Mouse (Mus musculus) megakaryocyte-erythroid progenitor cell, adult 5-6 weeks (primary cell): ENCODE measurements around the gene Riiad1. TPM values are rescaled to one million over a fixed set of nuclear protein-coding genes. Genes with fewer than 3 reads are reported as not detected.
A peak's percentile ranks its signal among the peaks of the same experiment; 100 is the strongest.

Source experiments
- ATAC-seq: replicated peaks from 2 replicates; pipeline ENCODE4 v1.8.0; 2016; ENCODE audit warnings: mild to moderate bottlenecking, inconsistent platforms; ENCODE audit not compliant: severe bottlenecking, poor library complexity, low FRiP score, low TSS enrichment
- total RNA-seq, 2 experiments: library from RNA; stranded (forward) in 1 of 2; stranded (reverse) in 1 of 2; fragments of 200-1000, 215-1000 nt in 1 of 2; fragments of >200 nt in 1 of 2; fragmentation: Nextera tagmentation in 1 of 2; gene quantifications; 2 replicates each; pipeline ENCODE4 v1.2.3; 2014 to 2017

Gene Riiad1
- total RNA-seq (2014; fragmentation: Nextera tagmentation) (3.9 TPM in 1 of 2 replicates, not detected in the other), total RNA-seq (2017) (not detected in 2 replicates)

GRCm38 (mm10) chr3:94480291-94480884 lies at the start of gene Riiad1:
Gene Riiad1, minus strand, starts transcription at chr3:94480341.
- no peak for ATAC-seq

GRCm38 (mm10) chr3:94526731-94527130 lies 46.6 kb upstream of the Riiad1 start:
- ATAC-seq: no peak

- ATAC-seq: no peak
Measured at GRCm38 (mm10) chr3:94506664-94507063, 26.5 kb upstream of the Riiad1 start.

GRCm38 (mm10) chr3:94502243-94502642 lies 22.1 kb upstream of the Riiad1 start:
- ATAC-seq: peak; percentile 77

- no peak for ATAC-seq
Measured at GRCm38 (mm10) chr3:94497162-94497561, 17.0 kb upstream of the Riiad1 start.

GRCm38 (mm10) chr3:94487581-94487980 lies 7.4 kb upstream of the Riiad1 start:
- no peak for ATAC-seq

- no peak for ATAC-seq
Measured at GRCm38 (mm10) chr3:94485922-94486321, 5.8 kb upstream of the Riiad1 start.

GRCm38 (mm10) chr3:94483790-94484439 lies 3.8 kb upstream of the Riiad1 start:
- ATAC-seq: no peak

- no peak for ATAC-seq
Measured at GRCm38 (mm10) chr3:94482764-94483385, 2.7 kb upstream of the Riiad1 start.

GRCm38 (mm10) chr3:94481429-94481828 lies 1.3 kb upstream of the Riiad1 start:
- no peak for ATAC-seq

- ATAC-seq: no peak
Measured at GRCm38 (mm10) chr3:94479564-94479963, 577 bp downstream of the Riiad1 start.

- no peak for ATAC-seq
Measured at GRCm38 (mm10) chr3:94478591-94479169, 1.5 kb downstream of the Riiad1 start.

GRCm38 (mm10) chr3:94477981-94478422 lies 2.1 kb downstream of the Riiad1 start, which contains the start of gene Celf3:
Gene Celf3, plus strand, starts transcription at chr3:94478295.
- peak; percentile 80 for ATAC-seq

GRCm38 (mm10) chr3:94477444-94477843 lies 2.7 kb downstream of the Riiad1 start:
- no peak for ATAC-seq

GRCm38 (mm10) chr3:94476301-94477035 lies 3.7 kb downstream of the Riiad1 start:
- no peak for ATAC-seq

- ATAC-seq: no peak
Measured at GRCm38 (mm10) chr3:94473567-94474232, 6.4 kb downstream of the Riiad1 start.

- no peak for ATAC-seq
Measured at GRCm38 (mm10) chr3:94473115-94473505, 7.0 kb downstream of the Riiad1 start.

- no peak for ATAC-seq
Measured at GRCm38 (mm10) chr3:94472447-94473114, 7.6 kb downstream of the Riiad1 start.

GRCm38 (mm10) chr3:94468931-94469330 lies 11.2 kb downstream of the Riiad1 start:
- ATAC-seq: no peak
